Comparison of ENCODE assay signal across 8 mouse cellular contexts in the genomic region with DNA sequence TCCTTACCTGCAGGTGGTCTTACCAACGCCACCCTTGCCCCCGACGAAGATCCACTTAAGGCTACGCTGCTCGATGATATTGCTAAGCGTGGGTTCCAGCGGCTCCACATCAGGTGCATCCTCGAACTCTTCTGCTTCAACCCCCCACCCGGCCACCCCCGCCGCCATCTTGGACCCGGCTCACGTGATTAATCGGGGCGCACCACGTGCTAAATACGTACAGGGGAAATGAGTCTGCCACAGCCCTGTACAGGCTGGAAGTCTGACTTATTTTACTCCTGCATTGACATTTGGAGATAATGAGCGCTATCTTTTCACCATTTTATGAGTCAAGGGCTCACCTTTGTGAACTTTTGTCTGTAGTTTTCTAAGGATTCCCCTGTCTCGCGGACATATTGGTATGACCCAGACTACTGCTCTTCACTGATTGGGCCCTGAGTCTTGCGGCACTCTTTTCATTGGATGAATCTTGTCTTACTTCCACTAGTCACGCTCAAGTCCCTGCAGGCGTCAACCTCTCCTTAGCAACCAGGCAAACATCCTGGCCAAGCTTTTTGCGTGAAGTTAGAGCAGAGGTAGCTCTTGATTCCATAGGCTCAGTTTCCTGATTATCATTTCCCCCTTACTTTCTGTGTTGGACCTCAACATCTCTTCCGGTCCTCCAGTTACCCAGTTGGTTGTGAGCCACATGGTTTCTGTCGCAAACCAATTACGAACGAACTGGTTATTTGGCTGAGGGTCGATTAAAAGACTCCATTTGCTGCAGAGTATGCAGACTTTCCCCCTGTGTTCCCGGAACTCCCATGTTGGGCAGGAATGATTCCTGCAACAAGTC. TPM values are rescaled to one million over a fixed set of nuclear protein-coding genes. Genes with fewer than 3 reads are reported as not detected.
A peak's percentile ranks its signal among the peaks of the same experiment; 100 is the strongest.
DNase-seq lines count a peak whose midpoint lies in the region; ATAC-seq and TF ChIP-seq lines count a peak whose summit lies in the region.

Gene Asna1 (minus strand): TSS at position 184 of the 835 bp plus-strand sequence.

- peak; percentile 96 for DNase-seq in CD4-positive helper T cell, adult 2 months (ENCODE audit: low read depth, low spot score)
- peak; percentile 89 for DNase-seq in brain, embryonic 18.5 days (ENCODE audit: low read depth, low spot score)
- peak; percentile 99 for DNase-seq in kidney, postnatal 0 days (ENCODE audit: low spot score)
- DNase-seq in liver, embryonic 11.5 days (ENCODE audit: low spot score): peak; percentile 79
- peak; percentile 97 for DNase-seq in naive thymus-derived CD4-positive, alpha-beta T cell, adult 2 months (ENCODE audit: low read depth)

- 5% methylated on average over 30 of the region's 30 CpGs for WGBS in heart, embryonic 12.5 days
- 5% methylated on average over 30 of the region's 30 CpGs for WGBS in kidney, postnatal 0 days
- 4% methylated on average over 30 of the region's 30 CpGs for WGBS in liver, embryonic 11.5 days
- 5% methylated on average over 30 of the region's 30 CpGs for WGBS in stomach, embryonic 14.5 days

- TF ChIP-seq CTCF in kidney, postnatal 0 days (IDR thresholded peaks at IDR 0.05; ENCODE audit: low read depth): no peak

- H3K9ac ChIP-seq in heart, embryonic 12.5 days: peak within 1 kb of the TSS; percentile 64
- peak within 1 kb of the TSS; percentile 77 for H3K9ac ChIP-seq in kidney, postnatal 0 days (ENCODE audit: low read depth, low read length)
- H3K9ac ChIP-seq in liver, embryonic 11.5 days (ENCODE audit: low read depth, low read length): peak within 1 kb of the TSS; percentile 84
- peak within 1 kb of the TSS; percentile 74 for H3K9ac ChIP-seq in stomach, embryonic 14.5 days (replicated peaks; ENCODE audit: low read depth, low read length)

- H3K27me3 ChIP-seq in heart, embryonic 12.5 days (replicated peaks): no peaks in the 10 kb centered on the region
- no peaks in the 10 kb centered on the region for H3K27me3 ChIP-seq in kidney, postnatal 0 days (ENCODE audit: insufficient read depth, low read length)
- no peaks in the 10 kb centered on the region for H3K27me3 ChIP-seq in liver, embryonic 11.5 days (replicated peaks; ENCODE audit: control insufficient read depth, insufficient read depth, low read length)
- H3K27me3 ChIP-seq in stomach, embryonic 14.5 days (ENCODE audit: control insufficient read depth, insufficient read depth, low read length): no peaks in the 10 kb centered on the region

- peak within 1 kb of the TSS; percentile 97 for H3K4me3 ChIP-seq in heart, embryonic 12.5 days
- H3K4me3 ChIP-seq in kidney, postnatal 0 days (replicated peaks; ENCODE audit: low read depth, low read length): peak within 1 kb of the TSS; percentile 82
- H3K4me3 ChIP-seq in liver, embryonic 11.5 days (ENCODE audit: low read depth, low read length): peak within 1 kb of the TSS; percentile 100
- peak within 1 kb of the TSS; percentile 98 for H3K4me3 ChIP-seq in stomach, embryonic 14.5 days (ENCODE audit: low read depth, low read length)

- H3K4me1 ChIP-seq in heart, embryonic 12.5 days (replicated peaks): peaks cover 36% of the 10 kb centered on the region
- peaks cover 14% of the 10 kb centered on the region for H3K4me1 ChIP-seq in kidney, postnatal 0 days (replicated peaks; ENCODE audit: insufficient read depth, low read length)
- H3K4me1 ChIP-seq in liver, embryonic 11.5 days (replicated peaks; ENCODE audit: control insufficient read depth, insufficient read depth, low read length): peaks cover 35% of the 10 kb centered on the region
- peaks cover 28% of the 10 kb centered on the region for H3K4me1 ChIP-seq in stomach, embryonic 14.5 days (ENCODE audit: control insufficient read depth, insufficient read depth, low read length)

- no peaks in the 10 kb centered on the region for H3K9me3 ChIP-seq in heart, embryonic 12.5 days (replicated peaks)
- no peaks in the 10 kb centered on the region for H3K9me3 ChIP-seq in kidney, postnatal 0 days (replicated peaks; ENCODE audit: low read length)
- no peaks in the 10 kb centered on the region for H3K9me3 ChIP-seq in liver, embryonic 11.5 days (ENCODE audit: control insufficient read depth, low read length)
- H3K9me3 ChIP-seq in stomach, embryonic 14.5 days (ENCODE audit: control insufficient read depth, low read depth, low read length): no peaks in the 10 kb centered on the region

- H3K27ac ChIP-seq in heart, embryonic 12.5 days (ENCODE audit: poor library complexity, severe bottlenecking): peak within 1 kb of the TSS; percentile 84
- H3K27ac ChIP-seq in kidney, postnatal 0 days: peak within 1 kb of the TSS; percentile 91
- peak within 1 kb of the TSS; percentile 94 for H3K27ac ChIP-seq in liver, embryonic 11.5 days (ENCODE audit: low read depth, low read length)
- peak within 1 kb of the TSS; percentile 83 for H3K27ac ChIP-seq in stomach, embryonic 14.5 days (ENCODE audit: low read length)

- H3K36me3 ChIP-seq in heart, embryonic 12.5 days: peaks cover 50% of the 10 kb centered on the region
- peaks cover 18% of the 10 kb centered on the region; the same call in 1 of the 2 replicates for H3K36me3 ChIP-seq in kidney, postnatal 0 days (ENCODE audit: insufficient read depth, low read length)
- H3K36me3 ChIP-seq in liver, embryonic 11.5 days (ENCODE audit: control insufficient read depth, insufficient read depth, low read length): peaks cover 37% of the 10 kb centered on the region
- peaks cover 39% of the 10 kb centered on the region for H3K36me3 ChIP-seq in stomach, embryonic 14.5 days (ENCODE audit: control insufficient read depth, insufficient read depth, low read length)

- peak; percentile 85 for ATAC-seq in erythroid progenitor cell, adult 5-6 weeks (replicated peaks; ENCODE audit: low FRiP score, poor library complexity, severe bottlenecking)
- ATAC-seq in heart, embryonic 12.5 days (ENCODE audit: insufficient number of reproducible peaks, low FRiP score): peak; percentile 90
- ATAC-seq in kidney, postnatal 0 days (replicated peaks; ENCODE audit: low FRiP score, low read depth): peak; percentile 92
- ATAC-seq in liver, embryonic 11.5 days (replicated peaks; ENCODE audit: low FRiP score): peak; percentile 84
- ATAC-seq in stomach, embryonic 14.5 days (ENCODE audit: insufficient number of reproducible peaks, insufficient read depth, low FRiP score, low read depth): peak; percentile 92

- H3K4me2 ChIP-seq in heart, embryonic 12.5 days: peak within 1 kb of the TSS; percentile 98
- H3K4me2 ChIP-seq in kidney, postnatal 0 days (ENCODE audit: low read length): peak within 1 kb of the TSS; percentile 93
- H3K4me2 ChIP-seq in liver, embryonic 11.5 days: peak within 1 kb of the TSS; percentile 92
- peak within 1 kb of the TSS; percentile 95 for H3K4me2 ChIP-seq in stomach, embryonic 14.5 days (replicated peaks; ENCODE audit: low read depth, low read length)

RNA-seq across cellular contexts. Expression of gene Asna1, which starts in this region (rescaled TPM):
- 42.8 and 69.2 TPM in 2 replicates for total RNA-seq in erythroid progenitor cell, adult 5-6 weeks (2015; ENCODE audit: low replicate concordance)
- total RNA-seq in erythroid progenitor cell, adult 5-6 weeks (2017; ENCODE audit: low replicate concordance): 19.0 and 29.3 TPM in 2 replicates
- 114 and 118 TPM in 2 replicates for polyA plus RNA-seq in heart, embryonic 12.5 days (2016; fragmentation: Nextera tagmentation; extraction: Ambion mirVana)
- 116 and 125 TPM in 2 replicates for polyA plus RNA-seq in kidney, postnatal 0 days (2015; fragmentation: Nextera tagmentation; extraction: Ambion mirVana)
- polyA plus RNA-seq in liver, embryonic 11.5 days (2014; fragmentation: Nextera tagmentation; extraction: Ambion mirVana): 100 and 103 TPM in 2 replicates
- polyA plus RNA-seq in stomach, embryonic 14.5 days (2014; fragmentation: Nextera tagmentation; extraction: Ambion mirVana): 101 and 103 TPM in 2 replicates

Comparison
In these comparisons a context has a peak if more than half of its experiments do, and no peak if none do; other contexts are left out.
1. Peak in every context shown above with its lines: DNase-seq, ATAC-seq, H3K4me3 ChIP-seq and H3K27ac ChIP-seq.